Mouse (Mus musculus): Measurements from ENCODE around the gene Hnrnpdl.
A peak's percentile ranks its signal among the peaks of the same experiment; 100 is the strongest.

- TF ChIP-seq ZMIZ1 (IDR thresholded peaks at IDR 0.05; ENCODE audit: low read depth, low read length) (no peak), CTCF (IDR thresholded peaks at IDR 0.05 in 2 of 3, conservative IDR thresholded peaks at IDR 0.05 in 1 of 3; ENCODE audit: control insufficient read depth in 1 of 3, insufficient read depth in 1 of 3, low read depth in 2 of 3, low read length in 3 of 3, poor library complexity in 1 of 3, severe bottlenecking in 1 of 3) (no peak), ZNF384 (IDR thresholded peaks at IDR 0.05; ENCODE audit: low read depth, low read length) (no peak), TBP (IDR thresholded peaks at IDR 0.05; ENCODE audit: low read depth, low read length) (0 out of 2 replicates have a peak, but pooled peaks have one; percentile 3), ZKSCAN1 (IDR thresholded peaks at IDR 0.05; ENCODE audit: low read depth, low read length) (no peak), HCFC1 (IDR thresholded peaks at IDR 0.05; ENCODE audit: low read depth, low read length) (no peak), CHD2 (IDR thresholded peaks at IDR 0.05; ENCODE audit: low read length) (no peak), MEF2A (IDR thresholded peaks at IDR 0.05; ENCODE audit: extremely low read depth, insufficient replicate concordance, low read depth, low read length, poor library complexity, severe bottlenecking) (no peak), MAFK (IDR thresholded peaks at IDR 0.05; ENCODE audit: borderline replicate concordance, low read depth, low read length) (no peak), MAX (IDR thresholded peaks at IDR 0.05; ENCODE audit: low read length) (peak; percentile 61), ZC3H11A (IDR thresholded peaks at IDR 0.05; ENCODE audit: low read depth, low read length) (no peak)
Observed at GRCm38 (mm10) chr5:100040281-100040784, 869 bp upstream of the Hnrnpdl start.
